Mouse (Mus musculus) lung, postnatal 25 days (tissue): ENCODE data around the gene Top3a.

Experiments
- DNase-seq: peaks from one replicate; pipeline ENCODE4 v3.0.0; 2022; ENCODE audit warnings: low spot score

The Top3a gene

DNA sequence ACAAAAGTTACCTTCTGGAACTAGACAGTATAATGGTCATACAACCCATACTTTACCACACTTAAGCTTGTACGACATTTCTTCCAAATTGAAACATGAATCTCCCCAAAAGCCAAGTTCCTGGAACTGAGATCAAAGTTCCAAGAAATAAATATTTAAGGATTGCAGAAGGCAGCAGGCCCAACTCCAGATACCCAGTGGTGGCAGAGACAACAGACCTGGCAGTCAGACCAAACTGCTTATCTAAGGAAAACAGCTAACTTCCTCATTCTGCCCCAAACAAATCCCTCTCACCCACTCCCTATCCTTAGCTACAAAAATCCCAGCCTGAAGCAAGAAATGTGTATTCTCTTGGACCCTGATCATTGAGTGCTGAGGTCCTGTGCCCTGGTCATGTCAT, 2.3 kb downstream of the Top3a start:
- DNase-seq: no peak

DNA sequence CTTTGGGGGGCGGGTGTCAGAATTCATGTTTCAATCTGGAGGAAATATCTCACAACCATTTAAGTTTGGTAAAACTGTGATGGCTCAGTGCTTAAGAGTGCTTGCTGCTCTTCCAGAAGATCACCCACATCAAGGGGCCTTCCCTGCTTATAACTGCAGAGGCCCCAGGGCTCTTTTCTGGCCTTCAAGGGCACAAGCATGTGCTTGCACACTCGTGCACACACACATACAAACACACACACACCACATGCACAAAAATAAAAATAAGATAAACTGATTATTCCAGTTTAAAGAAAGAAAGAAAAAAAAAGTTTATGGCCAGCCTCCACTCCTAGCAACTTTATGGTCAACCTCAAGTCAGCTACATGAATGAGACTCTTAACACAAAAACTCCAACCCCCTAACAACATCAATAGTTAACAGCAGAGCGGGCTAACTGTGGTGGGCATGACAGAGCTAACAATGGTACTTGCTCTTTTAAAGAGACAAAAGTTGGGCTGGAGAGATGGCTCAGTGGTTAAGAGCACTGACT, 2.9 kb downstream of the Top3a start:
- DNase-seq: no peak

DNA sequence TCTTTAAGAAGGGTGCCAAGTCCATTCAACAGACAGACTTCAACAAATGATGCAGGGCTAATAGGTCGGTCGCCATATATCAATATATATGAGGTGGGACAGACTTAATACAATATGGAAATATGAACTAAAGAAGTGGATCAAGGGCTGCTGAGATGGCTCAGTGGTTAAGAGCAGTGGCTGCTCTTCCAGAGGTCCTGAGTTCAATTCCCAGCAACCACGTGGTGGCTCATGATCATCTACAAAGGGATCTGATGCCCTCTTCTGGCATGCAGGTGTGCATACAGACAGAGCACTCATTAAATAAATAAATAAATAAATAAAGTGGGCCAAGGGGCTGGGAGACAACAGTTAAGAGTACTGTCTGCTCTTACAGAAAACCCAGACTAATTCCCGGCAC, 5.0 kb downstream of the Top3a start:
- DNase-seq: no peak

DNA sequence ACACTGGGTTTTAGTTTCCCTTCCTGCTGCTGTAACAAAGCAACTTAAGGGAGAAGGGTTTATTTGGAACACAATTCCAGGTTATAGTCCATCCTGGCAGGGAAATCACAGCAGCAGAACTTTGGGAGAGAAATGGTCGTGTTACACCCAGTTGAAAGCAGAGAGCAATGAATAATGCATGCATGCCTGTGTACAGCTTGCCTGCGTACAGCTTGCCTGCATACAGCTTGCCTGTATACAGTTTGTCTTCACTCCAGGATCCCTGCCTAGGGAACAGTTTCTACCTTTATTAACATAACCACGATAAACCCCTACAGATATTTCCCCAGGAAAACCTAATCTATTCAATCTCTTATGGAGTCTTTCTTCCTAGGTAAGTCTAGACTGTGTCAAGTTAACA, 6.4 kb downstream of the Top3a start:
- no peak for DNase-seq

DNA sequence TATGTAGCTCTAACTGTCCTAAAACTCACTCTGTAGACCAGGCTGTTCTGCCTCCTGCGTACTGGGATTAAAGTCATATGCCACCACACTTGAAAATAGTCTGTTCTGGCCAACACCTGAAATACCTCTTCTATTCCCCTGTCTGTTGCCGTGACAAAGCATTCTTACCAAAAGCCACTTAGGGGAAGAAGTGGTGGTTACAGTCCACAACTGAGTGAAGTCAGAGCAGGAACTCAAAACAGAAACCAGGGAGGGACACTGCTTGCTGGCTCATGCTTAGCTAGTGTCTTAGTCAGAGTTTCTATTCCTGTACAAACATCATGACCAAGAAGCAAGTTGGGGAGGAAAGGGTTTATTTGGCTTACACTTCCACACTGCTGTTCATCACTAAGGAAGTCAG, 7.8 kb downstream of the Top3a start:
- peak; percentile 48 for DNase-seq

DNA sequence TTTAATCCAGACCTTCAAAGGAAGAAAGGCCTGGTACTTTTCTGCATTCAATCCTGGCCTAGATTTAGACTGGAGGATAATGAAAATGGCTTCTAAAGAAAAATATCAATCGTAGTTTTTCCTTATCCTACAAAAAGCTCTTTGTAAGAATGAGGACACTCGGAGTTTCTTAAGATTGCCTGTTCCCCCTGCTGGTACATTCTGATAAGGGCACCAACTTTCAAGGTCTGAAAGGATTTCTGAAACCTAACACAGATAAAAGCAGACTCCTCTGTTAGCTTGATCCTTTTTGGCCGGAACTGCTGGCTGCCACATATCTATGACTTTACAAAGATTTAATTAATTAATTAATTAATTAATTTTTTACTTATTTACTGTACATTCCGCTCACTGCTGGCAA, 10.2 kb downstream of the Top3a start:
- DNase-seq: no peak

DNA sequence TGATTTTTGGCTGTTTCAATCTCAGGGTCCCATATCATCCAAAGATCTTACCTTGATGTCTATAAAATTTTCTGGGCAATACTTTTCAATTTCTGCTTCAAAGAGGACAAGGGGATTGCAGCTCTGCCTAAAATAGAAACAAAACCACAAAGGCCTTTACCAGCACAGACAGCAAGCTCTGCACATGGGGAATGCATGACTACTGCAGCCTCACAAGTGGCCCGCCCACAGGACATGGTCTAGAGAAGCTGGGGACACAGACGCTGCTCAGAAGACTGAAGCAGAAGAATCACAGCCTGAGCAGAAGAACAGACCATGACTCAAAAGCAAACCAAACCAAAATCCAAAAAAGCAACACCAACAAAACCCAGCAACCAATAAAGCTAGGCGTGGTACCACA, 15.5 kb downstream of the Top3a start:
- no peak for DNase-seq

DNA sequence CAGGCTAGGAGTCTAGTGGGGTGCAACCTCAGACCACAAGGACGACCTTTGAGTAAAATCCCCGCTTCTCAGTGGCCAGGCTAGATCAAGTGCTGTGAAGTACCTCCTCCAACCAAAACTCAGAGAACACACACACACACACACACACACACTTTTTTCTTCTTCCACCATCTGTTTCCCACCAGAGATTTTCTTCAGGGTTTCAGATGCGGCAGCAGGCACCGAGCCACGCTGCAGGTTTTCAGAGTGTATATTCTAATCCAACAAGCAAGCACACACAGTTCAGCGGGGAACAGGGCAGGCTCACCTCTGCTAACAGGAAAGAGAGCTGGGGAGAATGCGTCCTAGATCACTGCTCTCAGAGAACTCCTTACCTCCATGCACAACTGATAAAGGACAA, 21.6 kb downstream of the Top3a start:
- no peak for DNase-seq

DNA sequence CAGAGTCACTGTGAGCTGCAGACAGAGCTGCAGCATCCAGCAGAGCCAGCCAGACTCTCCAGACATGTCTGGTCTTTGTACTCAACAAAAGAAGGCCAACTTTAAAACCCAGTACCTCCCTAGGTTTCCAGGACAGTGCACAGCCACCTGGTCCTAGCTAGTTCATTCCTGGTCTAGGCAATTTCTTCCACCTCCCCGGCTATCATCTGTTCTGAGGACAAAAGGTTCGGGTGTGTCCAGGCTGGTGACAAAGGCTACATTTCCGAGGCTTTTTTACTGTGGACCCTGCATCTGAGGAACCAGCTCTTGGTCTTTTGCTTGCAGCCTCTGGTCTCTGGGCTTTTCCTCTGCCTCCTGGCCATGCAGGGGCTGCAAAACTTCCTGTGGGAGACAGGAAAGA, 36.8 kb downstream of the Top3a start:
- no peak for DNase-seq

DNA sequence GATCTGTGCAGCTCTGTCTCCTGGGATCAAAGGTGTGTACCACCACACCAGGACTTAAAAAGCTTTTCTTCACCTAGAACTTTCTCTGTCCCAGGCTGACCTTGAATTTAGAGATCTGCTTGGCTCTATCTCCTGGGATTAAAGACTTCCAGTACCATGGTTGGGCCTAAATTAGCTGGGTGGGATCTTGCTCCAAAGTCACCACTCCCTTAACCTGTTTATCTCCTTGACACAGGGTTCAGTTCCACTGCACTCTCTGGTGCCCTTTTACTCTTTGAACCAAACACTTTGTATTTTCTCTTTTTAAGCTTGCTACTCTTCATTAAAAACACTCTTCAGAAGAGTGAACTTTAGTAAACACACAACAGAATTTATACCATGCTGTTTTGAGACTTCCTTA, 39.7 kb downstream of the Top3a start:
- no peak for DNase-seq

DNA sequence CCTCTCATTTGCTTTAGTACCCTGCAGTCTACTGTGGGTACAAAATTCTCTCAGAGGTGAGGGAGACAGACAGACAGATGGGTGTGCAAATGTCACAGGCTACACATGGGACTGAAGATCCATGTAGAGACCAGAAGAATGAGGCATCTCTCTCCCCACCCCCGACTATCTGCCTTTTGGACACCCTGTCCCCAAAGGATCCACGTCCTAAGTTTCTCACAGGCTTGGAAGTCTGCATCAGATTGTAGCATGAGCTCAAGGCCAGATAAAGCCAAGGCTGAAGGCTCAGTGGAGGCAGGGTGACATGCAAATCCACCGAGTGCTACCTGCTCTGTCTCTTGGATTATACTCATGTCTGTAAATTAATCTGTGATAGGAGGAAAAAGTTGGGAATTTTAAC, 40.7 kb downstream of the Top3a start:
- DNase-seq: no peak

DNA sequence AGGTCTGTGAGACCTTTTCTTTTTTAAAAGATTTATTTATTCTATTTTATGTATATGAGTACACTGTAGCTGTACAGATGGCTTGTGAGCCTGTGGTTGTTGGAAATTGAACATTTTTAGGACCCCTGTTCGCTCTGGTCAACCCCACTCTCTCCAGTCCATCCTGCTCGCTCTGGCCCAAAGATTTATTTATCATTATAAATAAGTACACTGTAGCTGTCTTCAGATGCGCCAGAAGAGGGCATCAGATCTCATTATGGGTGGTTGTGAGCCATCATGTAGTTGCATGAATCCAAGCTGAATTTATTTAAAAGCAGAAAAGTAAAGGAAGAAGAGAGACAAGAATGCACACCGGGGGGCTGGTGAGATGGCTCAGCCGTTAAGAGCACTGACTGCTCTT, 42.0 kb downstream of the Top3a start:
- DNase-seq: no peak

DNA sequence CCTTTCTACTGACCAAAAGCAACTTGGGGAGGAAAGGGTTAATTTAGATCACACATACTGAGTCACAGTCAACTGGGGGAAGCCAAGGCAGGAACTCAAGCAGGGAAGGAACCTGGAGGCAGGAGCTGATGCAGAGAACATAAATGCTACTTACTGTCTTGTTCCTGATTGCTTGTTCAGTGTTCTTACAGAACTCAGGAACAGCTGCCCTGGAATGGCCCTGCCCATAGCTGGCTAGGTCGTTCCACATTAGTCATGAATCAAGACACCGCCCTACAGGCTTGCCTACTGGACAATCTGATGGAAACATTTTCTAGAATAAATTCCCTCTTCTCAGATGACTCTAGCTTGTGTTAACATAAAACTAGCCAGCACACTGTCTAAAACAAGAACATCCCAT, 43.0 kb downstream of the Top3a start:
- no peak for DNase-seq

DNA sequence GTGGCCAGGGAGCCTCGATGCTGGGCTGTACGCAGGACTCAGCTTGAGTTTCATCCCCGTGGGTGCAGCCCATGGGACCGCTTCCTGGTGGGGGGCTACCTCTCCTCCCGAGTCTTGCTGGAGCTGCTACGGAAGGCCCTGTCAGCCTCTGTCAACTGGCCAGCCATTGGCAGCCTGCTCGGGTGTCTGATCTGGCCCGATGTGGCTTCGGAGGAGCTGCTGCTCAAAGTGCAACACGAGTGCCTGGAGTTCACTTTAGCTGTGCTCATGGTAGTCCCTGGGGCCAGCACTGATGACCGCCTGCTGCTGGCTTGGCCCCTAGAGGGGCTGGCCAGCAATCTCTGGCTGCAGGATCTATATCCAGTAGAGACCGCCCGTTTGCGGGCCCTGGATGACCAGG, 45.9 kb downstream of the Top3a start:
- DNase-seq: no peak

DNA sequence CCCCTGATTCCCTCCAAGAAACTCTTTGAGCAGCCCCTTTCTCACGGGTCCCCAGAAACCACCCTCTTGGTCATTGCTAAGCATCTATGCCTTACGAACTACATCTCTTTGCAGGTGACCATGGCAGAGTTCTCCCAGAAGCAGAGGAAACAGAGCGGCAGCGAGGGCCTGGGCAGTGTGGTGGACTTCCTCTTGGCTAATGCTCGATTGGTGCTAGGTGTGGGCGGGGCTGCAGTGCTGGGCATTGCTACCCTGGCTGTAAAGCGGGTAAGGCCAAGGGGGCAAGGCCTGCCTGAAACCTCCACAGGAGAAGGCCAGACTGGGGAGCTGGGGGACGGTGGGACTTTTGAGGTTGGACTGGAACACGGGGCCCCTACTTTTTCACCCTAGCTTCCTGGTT, 47.0 kb downstream of the Top3a start:
- peak; percentile 37 for DNase-seq

DNA sequence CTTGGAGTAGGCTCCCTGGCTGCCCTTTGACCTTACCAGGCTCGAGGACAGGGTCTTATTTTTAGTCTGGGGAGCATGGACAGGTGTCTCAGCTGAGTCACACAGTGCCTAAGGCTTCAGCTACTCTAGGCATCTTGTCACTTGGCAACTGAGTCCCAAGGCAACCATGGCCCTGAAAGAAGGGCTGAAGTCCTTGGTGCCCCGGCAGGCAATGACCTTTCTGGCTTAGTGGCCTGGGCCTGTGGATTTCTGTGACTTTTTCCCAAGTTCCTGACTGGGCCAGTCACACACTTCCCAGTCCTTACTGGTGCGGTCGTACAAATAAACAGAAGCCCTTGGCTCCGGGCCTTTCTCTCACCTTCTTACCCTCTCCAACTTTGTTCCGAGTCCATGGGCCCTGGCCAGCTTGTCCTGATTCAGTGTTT, 47.9 kb downstream of the Top3a start:
- DNase-seq: peak; percentile 64

DNA sequence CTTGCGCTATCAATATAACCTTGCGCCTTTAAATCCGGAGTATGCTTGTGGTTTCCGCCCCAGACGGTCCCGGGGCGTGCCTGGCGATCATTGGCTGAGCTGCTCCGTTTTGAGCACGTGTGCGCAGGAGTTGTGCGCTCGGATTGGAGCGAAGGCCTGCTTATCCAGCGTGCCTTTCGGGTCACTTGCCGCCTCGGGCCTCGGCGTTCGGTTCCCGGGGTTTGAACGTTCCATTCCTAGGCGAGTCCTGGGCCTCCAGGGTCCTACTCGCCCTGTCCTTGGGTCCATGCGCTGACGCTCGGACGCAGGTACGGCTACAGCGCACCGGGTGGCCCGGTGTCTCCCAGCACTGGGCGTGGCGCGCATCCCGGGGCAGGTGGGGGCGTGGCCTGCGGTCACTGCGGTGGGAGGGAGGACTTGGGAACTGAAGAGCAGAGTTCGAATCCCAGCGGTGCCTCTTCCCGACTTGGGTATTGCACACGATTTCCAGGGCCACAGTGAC, 48.9 kb downstream of the Top3a start, which contains the start of gene Mief2:
Gene Mief2, plus strand, starts transcription at position 139 of the 502 bp plus-strand sequence.
- DNase-seq: peak; percentile 97

DNA sequence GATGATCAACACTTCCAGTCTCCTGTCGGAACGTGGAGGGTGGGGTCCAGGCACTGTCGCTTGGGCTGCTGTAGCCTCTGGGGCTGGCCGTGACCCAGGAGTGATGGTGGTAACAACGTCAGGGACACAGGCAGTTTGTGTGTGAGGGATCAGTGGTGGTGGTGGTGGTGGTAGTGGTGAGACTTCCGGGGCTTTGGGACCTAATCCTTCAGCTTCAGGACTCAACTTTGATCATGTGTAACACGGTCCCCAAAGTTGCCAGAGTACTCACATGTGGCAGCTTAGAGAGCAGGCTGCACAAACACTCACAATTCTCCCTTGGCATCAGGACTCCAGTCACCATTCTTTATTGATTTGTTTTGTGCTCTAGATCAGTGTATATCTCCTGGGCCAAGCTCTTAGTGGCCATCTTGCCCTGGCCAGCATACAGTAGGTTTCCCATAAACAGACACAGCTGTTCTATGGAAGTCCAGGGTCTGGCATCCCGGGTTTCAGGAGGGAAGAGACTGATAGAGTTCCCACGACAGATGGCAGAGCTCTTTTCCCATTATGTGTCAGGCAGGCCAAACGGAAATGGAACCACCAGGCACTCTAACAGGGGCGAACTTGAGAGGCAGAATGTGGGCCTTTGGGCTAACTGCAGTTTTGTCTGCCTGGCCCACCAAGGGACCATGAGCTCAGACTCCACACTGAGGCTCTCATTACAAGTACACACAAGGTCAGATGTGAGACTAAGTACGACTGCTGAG, 49.6 kb downstream of the Top3a start:
- DNase-seq: no peak

DNA sequence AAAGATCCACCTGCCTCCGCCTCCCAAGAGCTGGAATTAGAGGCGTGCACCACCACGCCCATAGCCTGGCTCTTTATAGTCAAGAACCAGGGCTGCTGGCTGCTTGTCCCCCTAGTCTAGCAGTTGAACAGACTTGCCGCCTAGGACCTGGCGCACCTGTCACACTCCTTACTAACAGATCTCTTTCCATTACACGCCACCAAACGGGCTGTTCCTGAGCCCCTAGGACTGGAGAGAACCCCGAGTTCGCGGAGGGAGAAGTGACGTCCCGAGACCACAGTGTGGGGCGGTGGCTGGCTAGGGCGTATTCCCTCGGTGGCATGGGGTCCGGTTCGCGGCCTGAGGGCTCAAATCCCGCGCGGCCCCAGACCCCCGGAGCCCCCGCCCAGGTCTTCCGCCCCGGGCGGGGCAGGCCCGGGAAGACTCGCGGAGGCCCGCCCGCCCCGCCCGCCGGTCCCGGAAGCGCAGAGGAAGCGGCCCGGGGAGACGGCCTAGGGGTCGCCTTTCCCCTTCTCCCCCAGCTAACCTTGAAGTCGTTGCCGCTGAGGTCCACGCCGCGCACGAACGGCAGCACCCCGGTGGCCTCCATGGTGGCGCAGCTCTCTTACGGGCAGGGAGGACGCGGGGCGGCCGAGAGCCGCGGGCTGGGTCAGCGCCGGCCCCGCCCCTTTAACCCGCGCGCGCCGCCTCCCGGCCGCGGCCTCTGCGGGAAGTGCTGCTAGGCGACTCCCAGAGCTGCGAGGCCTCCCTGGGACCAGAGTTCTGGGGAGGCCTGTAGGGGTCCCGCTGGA, 50.4 kb downstream of the Top3a start, which contains the start of gene Flii:
Gene Flii, minus strand, starts transcription at position 663 of the 791 bp plus-strand sequence.
- DNase-seq: peak; percentile 83

DNA sequence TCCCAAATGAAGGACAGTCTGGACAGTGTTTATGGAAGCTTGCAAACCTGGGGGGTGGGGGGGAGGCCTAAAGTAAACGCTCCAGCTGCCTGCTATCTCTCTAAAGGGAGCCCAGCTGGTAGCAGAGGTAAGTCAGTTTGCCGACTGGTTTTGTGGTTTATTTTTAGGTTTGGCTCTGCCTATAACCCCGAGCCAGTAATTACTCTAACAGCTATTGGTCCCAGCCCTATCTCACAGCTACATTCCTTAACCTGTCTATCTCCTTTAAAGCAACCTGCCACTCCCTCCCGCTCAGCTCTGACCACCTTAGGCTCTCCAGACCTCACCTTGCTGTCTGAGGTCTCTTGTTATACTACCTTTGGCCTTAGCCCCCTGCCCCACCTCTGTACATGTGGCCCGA, 57.9 kb downstream of the Top3a start:
- no peak for DNase-seq

DNA sequence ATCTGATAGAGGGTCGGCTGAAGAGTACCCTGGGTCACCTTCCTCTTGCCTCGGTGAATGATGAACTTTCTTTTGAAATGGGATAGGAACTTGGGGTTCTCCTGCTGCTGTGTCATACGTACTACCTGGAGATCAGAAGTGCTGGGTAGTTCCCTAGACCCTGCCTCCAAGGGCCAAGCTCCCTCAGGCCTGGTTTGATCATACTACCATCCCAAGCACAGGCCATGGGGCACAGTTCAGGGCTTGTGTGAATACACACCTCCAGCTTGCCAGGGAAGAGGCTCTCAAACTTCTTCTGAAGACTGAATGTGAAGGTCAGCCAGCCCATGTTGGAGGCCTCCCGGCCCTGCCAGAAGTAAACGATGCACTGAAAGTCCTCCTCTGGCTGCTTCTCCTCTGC, 61.3 kb downstream of the Top3a start:
- no peak for DNase-seq

DNA sequence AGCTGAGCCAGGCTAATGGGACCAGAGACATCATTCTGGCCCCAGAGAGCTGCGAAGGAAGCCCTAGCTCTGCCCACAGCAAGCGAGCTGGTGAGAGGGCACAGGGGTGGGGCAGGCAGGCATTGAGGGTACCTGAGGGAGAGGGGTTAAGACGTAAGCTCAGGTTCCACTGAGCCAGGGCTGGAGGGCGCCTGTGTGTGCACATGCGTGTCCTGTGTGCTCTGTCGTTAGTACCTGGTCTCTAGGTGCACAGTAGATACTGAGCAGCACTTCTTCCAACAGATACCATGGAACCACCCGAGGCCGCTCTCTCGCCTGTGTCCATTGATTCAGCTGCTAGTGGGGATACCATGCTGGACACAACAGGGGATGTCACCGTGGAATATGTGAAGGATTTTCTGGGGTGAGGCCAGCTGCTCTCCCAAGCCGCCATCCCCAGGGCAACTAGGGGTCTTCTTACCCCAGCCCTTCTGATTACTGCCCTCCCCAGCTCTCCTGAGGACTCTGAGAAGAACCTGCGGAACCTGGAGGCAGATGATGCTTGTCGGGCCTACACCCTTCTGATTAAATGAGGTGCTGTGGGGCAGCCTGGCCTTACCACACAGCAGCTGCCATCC, 64.4 kb downstream of the Top3a start:
- DNase-seq: no peak

DNA sequence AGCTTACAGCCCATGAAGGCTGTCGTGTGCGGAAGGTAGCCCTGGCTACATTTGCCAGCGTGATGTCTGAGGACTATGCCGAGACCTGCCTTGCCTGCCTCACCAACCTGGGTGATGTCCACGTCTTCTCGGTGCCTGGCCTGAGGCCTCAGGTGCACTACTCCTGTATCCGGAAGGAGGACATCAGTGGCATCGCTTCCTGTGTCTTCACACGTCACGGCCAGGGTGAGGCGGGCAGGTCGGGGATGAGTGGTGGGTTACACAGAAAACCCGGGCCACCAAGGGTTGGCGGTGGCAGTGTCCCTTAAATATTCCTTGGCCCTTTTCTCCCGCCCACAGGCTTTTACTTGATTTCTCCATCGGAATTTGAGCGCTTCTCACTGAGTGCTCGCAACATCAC, 65.1 kb downstream of the Top3a start:
- no peak for DNase-seq
